In genomic region chr4:136043784-136044400, GRCm38 (mm10) we compare ENCODE assay signal across 15 mouse cellular contexts.
"Had no signal": no experiment of that assay in that cellular context is flagged by ENCODE, and none has a peak within 500 bp of the region (broad histone marks: within the 10 kb centered on the region; RNA-seq: fewer than 3 reads in every experiment).

No protein-coding gene starts in this region.

- H3K9ac ChIP-seq: limb, embryonic 15.5 days; liver, embryonic 12.5 days; lung, embryonic 14.5 days; midbrain, embryonic 12.5 days; neural tube, embryonic 15.5 days had no signal

- ATAC-seq: liver, embryonic 12.5 days had no signal

- H3K4me2 ChIP-seq: limb, embryonic 15.5 days; liver, embryonic 12.5 days; lung, embryonic 14.5 days; midbrain, embryonic 12.5 days; neural tube, embryonic 15.5 days had no signal

- H3K4me1 ChIP-seq: midbrain, embryonic 12.5 days had no signal

- DNase-seq: kidney, adult 18-20 months; kidney, postnatal 10 days; kidney, postnatal 4 days; left cerebral cortex, postnatal 4 days; lung, embryonic 14.5 days; lung, postnatal 10 days; lung, postnatal 4 days; right cerebral cortex, adult 18-20 months; right cerebral cortex, postnatal 25 days had no signal

- H3K27ac ChIP-seq: layer of hippocampus, adult 2 months; limb, embryonic 15.5 days; liver, embryonic 12.5 days; midbrain, embryonic 12.5 days; neural tube, embryonic 15.5 days had no signal

- H3K4me3 ChIP-seq: layer of hippocampus, adult 2 months; limb, embryonic 15.5 days; liver, embryonic 12.5 days; megakaryocyte, embryonic 14.5 days; midbrain, embryonic 12.5 days; neural tube, embryonic 15.5 days had no signal

- H3K9me3 ChIP-seq: limb, embryonic 15.5 days; liver, embryonic 12.5 days; megakaryocyte, embryonic 14.5 days; midbrain, embryonic 12.5 days; neural tube, embryonic 15.5 days had no signal

- H3K27me3 ChIP-seq: limb, embryonic 15.5 days; liver, embryonic 12.5 days; megakaryocyte, embryonic 14.5 days; midbrain, embryonic 12.5 days; neural tube, embryonic 15.5 days had no signal
